Mouse (Mus musculus): Measurements from ENCODE around the gene Mettl6. TPM values are rescaled to one million over a fixed set of nuclear protein-coding genes. Genes with fewer than 3 reads are reported as not detected.

The Mettl6 gene
- polyA plus RNA-seq, 1 experiment from 2014 or later: 44.1 TPM

- Histone ChIP-seq H3K27ac (ENCODE audit: low read depth, low read length) (no peak overlapping the region), H3K9me3 (ENCODE audit: control insufficient read depth, low read length) (no peaks in the 10 kb centered on the region), H3K27me3 (ENCODE audit: control insufficient read depth, insufficient read depth, low read length) (no peaks in the 10 kb centered on the region), H3K9ac (replicated peaks; ENCODE audit: low read depth, low read length) (peak overlapping the region; percentile 76), H3K36me3 (ENCODE audit: control insufficient read depth, insufficient read depth, low read length) (peaks cover 9% of the 10 kb centered on the region; the same call in 1 of the 2 replicates), H3K4me3 (ENCODE audit: low read depth, low read length) (peak overlapping the region; percentile 69), H3K4me1 (ENCODE audit: control insufficient read depth, insufficient read depth, low read length) (peaks cover 32% of the 10 kb centered on the region), H3K4me2 (ENCODE audit: low read depth, low read length) (peak overlapping the region; percentile 85)
- no peak for ATAC-seq (ENCODE audit: low read depth)
- 38% methylated on average over 9 of the region's 9 CpGs for WGBS
These were observed 939 bp downstream of the Mettl6 start for GRCm38 (mm10) chr14:31493901-31494300.

GRCm38 (mm10) chr14:31488055-31488454 is 6.8 kb downstream of the Mettl6 start:
- Histone ChIP-seq H3K36me3 (ENCODE audit: control insufficient read depth, insufficient read depth, low read length) (peaks cover 47% of the 10 kb centered on the region), H3K4me3 (ENCODE audit: low read depth, low read length) (no peak overlapping the region), H3K9ac (replicated peaks; ENCODE audit: low read depth, low read length) (no peak overlapping the region), H3K27me3 (ENCODE audit: control insufficient read depth, insufficient read depth, low read length) (no peaks in the 10 kb centered on the region), H3K4me1 (ENCODE audit: control insufficient read depth, insufficient read depth, low read length) (0 out of 2 replicates have a peak, but pooled peaks cover 5% of the 10 kb centered on the region), H3K27ac (ENCODE audit: low read depth, low read length) (no peak overlapping the region), H3K9me3 (ENCODE audit: control insufficient read depth, low read length) (no peaks in the 10 kb centered on the region), H3K4me2 (ENCODE audit: low read depth, low read length) (no peak overlapping the region)
- WGBS: 95% methylated on average over 6 of the region's 6 CpGs
- ATAC-seq (ENCODE audit: low read depth): no peak

GRCm38 (mm10) chr14:31486465-31486864 is 8.4 kb downstream of the Mettl6 start:
- H3K36me3 ChIP-seq (ENCODE audit: control insufficient read depth, insufficient read depth, low read length): peaks cover 63% of the 10 kb centered on the region
- ATAC-seq (ENCODE audit: low read depth): no peak
- no peaks in the 10 kb centered on the region for H3K27me3 ChIP-seq (ENCODE audit: control insufficient read depth, insufficient read depth, low read length)
- H3K9ac ChIP-seq (replicated peaks; ENCODE audit: low read depth, low read length): no peak overlapping the region
- no peak overlapping the region for H3K27ac ChIP-seq (ENCODE audit: low read depth, low read length)
- 89% methylated on average over 4 of the region's 4 CpGs for WGBS
- H3K4me2 ChIP-seq (ENCODE audit: low read depth, low read length): no peak overlapping the region
- H3K9me3 ChIP-seq (ENCODE audit: control insufficient read depth, low read length): no peaks in the 10 kb centered on the region
- no peak overlapping the region for H3K4me3 ChIP-seq (ENCODE audit: low read depth, low read length)
- H3K4me1 ChIP-seq (ENCODE audit: control insufficient read depth, insufficient read depth, low read length): no peaks in the 10 kb centered on the region

GRCm38 (mm10) chr14:31482417-31482816 is 12.4 kb downstream of the Mettl6 start:
- Histone ChIP-seq H3K4me3 (ENCODE audit: low read depth, low read length) (no peak overlapping the region), H3K4me1 (ENCODE audit: control insufficient read depth, insufficient read depth, low read length) (no peaks in the 10 kb centered on the region), H3K4me2 (ENCODE audit: low read depth, low read length) (no peak overlapping the region), H3K27me3 (ENCODE audit: control insufficient read depth, insufficient read depth, low read length) (no peaks in the 10 kb centered on the region), H3K36me3 (ENCODE audit: control insufficient read depth, insufficient read depth, low read length) (peaks cover 73% of the 10 kb centered on the region), H3K9me3 (ENCODE audit: control insufficient read depth, low read length) (no peaks in the 10 kb centered on the region), H3K27ac (ENCODE audit: low read depth, low read length) (no peak overlapping the region), H3K9ac (replicated peaks; ENCODE audit: low read depth, low read length) (no peak overlapping the region)
- WGBS: 95% methylated on average over 5 of the region's 5 CpGs
- no peak for ATAC-seq (ENCODE audit: low read depth)

GRCm38 (mm10) chr14:31473297-31473696 is 21.5 kb downstream of the Mettl6 start:
- no peak for ATAC-seq (ENCODE audit: low read depth)
- 76% methylated on average over 2 of the region's 2 CpGs for WGBS
- H3K4me2 ChIP-seq (ENCODE audit: low read depth, low read length): no peak overlapping the region
- no peak overlapping the region for H3K27ac ChIP-seq (ENCODE audit: low read depth, low read length)
- H3K9ac ChIP-seq (replicated peaks; ENCODE audit: low read depth, low read length): no peak overlapping the region
- no peaks in the 10 kb centered on the region for H3K9me3 ChIP-seq (ENCODE audit: control insufficient read depth, low read length)
- no peak overlapping the region for H3K4me3 ChIP-seq (ENCODE audit: low read depth, low read length)
- H3K4me1 ChIP-seq (ENCODE audit: control insufficient read depth, insufficient read depth, low read length): no peaks in the 10 kb centered on the region
- H3K36me3 ChIP-seq (ENCODE audit: control insufficient read depth, insufficient read depth, low read length): 0 out of 2 replicates have a peak, but pooled peaks cover 2% of the 10 kb centered on the region
- no peaks in the 10 kb centered on the region for H3K27me3 ChIP-seq (ENCODE audit: control insufficient read depth, insufficient read depth, low read length)

- 8% methylated on average over 5 of the region's 5 CpGs for WGBS
- Histone ChIP-seq H3K27me3 (ENCODE audit: control insufficient read depth, insufficient read depth, low read length) (no peaks in the 10 kb centered on the region), H3K9me3 (ENCODE audit: control insufficient read depth, low read length) (no peaks in the 10 kb centered on the region), H3K9ac (replicated peaks; ENCODE audit: low read depth, low read length) (no peak overlapping the region), H3K4me2 (ENCODE audit: low read depth, low read length) (no peak overlapping the region), H3K27ac (ENCODE audit: low read depth, low read length) (no peak overlapping the region), H3K4me1 (ENCODE audit: control insufficient read depth, insufficient read depth, low read length) (no peaks in the 10 kb centered on the region), H3K4me3 (ENCODE audit: low read depth, low read length) (no peak overlapping the region), H3K36me3 (ENCODE audit: control insufficient read depth, insufficient read depth, low read length) (no peaks in the 10 kb centered on the region)
- no peak for ATAC-seq (ENCODE audit: low read depth)
These were observed 22.3 kb downstream of the Mettl6 start for GRCm38 (mm10) chr14:31472451-31473061.

GRCm38 (mm10) chr14:31469711-31470110 is 25.1 kb downstream of the Mettl6 start:
- 54% methylated on average over 4 of the region's 4 CpGs for WGBS
- no peak for ATAC-seq (ENCODE audit: low read depth)

GRCm38 (mm10) chr14:31464176-31464575 is 30.7 kb downstream of the Mettl6 start:
- Histone ChIP-seq H3K27me3 (ENCODE audit: control insufficient read depth, insufficient read depth, low read length) (no peaks in the 10 kb centered on the region), H3K27ac (ENCODE audit: low read depth, low read length) (no peak overlapping the region), H3K4me2 (ENCODE audit: low read depth, low read length) (no peak overlapping the region), H3K36me3 (ENCODE audit: control insufficient read depth, insufficient read depth, low read length) (no peaks in the 10 kb centered on the region), H3K4me1 (ENCODE audit: control insufficient read depth, insufficient read depth, low read length) (no peaks in the 10 kb centered on the region), H3K9ac (replicated peaks; ENCODE audit: low read depth, low read length) (no peak overlapping the region), H3K4me3 (ENCODE audit: low read depth, low read length) (no peak overlapping the region), H3K9me3 (ENCODE audit: control insufficient read depth, low read length) (no peaks in the 10 kb centered on the region)
- 53% methylated on average over 8 of the region's 8 CpGs for WGBS
- ATAC-seq (ENCODE audit: low read depth): no peak

More at GRCm38 (mm10) chr14:31469711-31470110, 25.1 kb downstream of the Mettl6 start:
- Histone ChIP-seq H3K4me3 (ENCODE audit: low read depth, low read length) (no peak overlapping the region), H3K36me3 (ENCODE audit: control insufficient read depth, insufficient read depth, low read length) (no peaks in the 10 kb centered on the region), H3K27me3 (ENCODE audit: control insufficient read depth, insufficient read depth, low read length) (no peaks in the 10 kb centered on the region), H3K9me3 (ENCODE audit: control insufficient read depth, low read length) (no peaks in the 10 kb centered on the region), H3K4me1 (ENCODE audit: control insufficient read depth, insufficient read depth, low read length) (no peaks in the 10 kb centered on the region), H3K27ac (ENCODE audit: low read depth, low read length) (no peak overlapping the region), H3K9ac (replicated peaks; ENCODE audit: low read depth, low read length) (no peak overlapping the region), H3K4me2 (ENCODE audit: low read depth, low read length) (no peak overlapping the region)

- 79% methylated on average over 6 of the region's 6 CpGs for WGBS
- no peaks in the 10 kb centered on the region for H3K4me1 ChIP-seq (ENCODE audit: control insufficient read depth, insufficient read depth, low read length)
- no peak overlapping the region for H3K4me3 ChIP-seq (ENCODE audit: low read depth, low read length)
- H3K27ac ChIP-seq (ENCODE audit: low read depth, low read length): no peak overlapping the region
- H3K4me2 ChIP-seq (ENCODE audit: low read depth, low read length): no peak overlapping the region
- no peak overlapping the region for H3K9ac ChIP-seq (replicated peaks; ENCODE audit: low read depth, low read length)
- ATAC-seq (ENCODE audit: low read depth): no peak
- H3K9me3 ChIP-seq (ENCODE audit: control insufficient read depth, low read length): no peaks in the 10 kb centered on the region
- no peaks in the 10 kb centered on the region for H3K27me3 ChIP-seq (ENCODE audit: control insufficient read depth, insufficient read depth, low read length)
- no peaks in the 10 kb centered on the region for H3K36me3 ChIP-seq (ENCODE audit: control insufficient read depth, insufficient read depth, low read length)
These were observed 32.0 kb downstream of the Mettl6 start for GRCm38 (mm10) chr14:31462886-31463285.
